Mouse (Mus musculus): ENCODE data around the gene Prss36. TPM values are rescaled to one million over a fixed set of nuclear protein-coding genes. Genes with fewer than 3 reads are reported as not detected.

Gene Prss36
- polyA plus RNA-seq, 1 experiment = 4.4 TPM

GRCm38 (mm10) chr7:127885951-127886350, 60.6 kb downstream of the Prss36 start:
- no peak for DNase-seq (ENCODE audit: low read depth in 1 of 2, low spot score in 2 of 2)
- peaks cover 3% of the 10 kb centered on the region; the same call in 1 of the 2 replicates for H3K4me1 ChIP-seq (ENCODE audit: control insufficient read depth, insufficient read depth, insufficient read length)
- no peak overlapping the region for H3K27ac ChIP-seq (ENCODE audit: insufficient read depth, low read length)
- peaks cover 40% of the 10 kb centered on the region for H3K36me3 ChIP-seq (ENCODE audit: control insufficient read depth, insufficient read depth, low read length)
- WGBS = 57% methylated on average over 6 of the region's 6 CpGs
- no peaks in the 10 kb centered on the region for H3K27me3 ChIP-seq (ENCODE audit: control insufficient read depth, insufficient read depth, low read length)
- no peak overlapping the region for H3K4me3 ChIP-seq (ENCODE audit: extremely low read depth, insufficient read depth, insufficient read length)
- no peak for TF ChIP-seq CTCF (IDR thresholded peaks at IDR 0.05; ENCODE audit: extremely low read depth, insufficient read depth, insufficient read length, insufficient replicate concordance)
- no peak for TF ChIP-seq POLR2A (IDR thresholded peaks at IDR 0.05; ENCODE audit: low read depth, low read length)

Other genes with a start within 250 kb of the Prss36 start
- gene Bcl7c, start 237.8 kb downstream of the Prss36 start, polyA plus RNA-seq (2012; rRNA removed) = 17.7 and 26.1 TPM in 2 replicates
- gene Ctf1, start 234.0 kb downstream of the Prss36 start, polyA plus RNA-seq (2012; rRNA removed) = 0.91 and 1.4 TPM in 2 replicates
- gene Ctf2, start 214.6 kb downstream of the Prss36 start, polyA plus RNA-seq (2012; rRNA removed) = not detected in 2 replicates
- 17.4 and 23.6 TPM in 2 replicates for gene Fbxl19, start 202.2 kb downstream of the Prss36 start, polyA plus RNA-seq (2012; rRNA removed)
- gene Orai3, start 176.9 kb downstream of the Prss36 start, polyA plus RNA-seq (2012; rRNA removed) = 50.3 and 62.9 TPM in 2 replicates
- gene Setd1a, start 170.1 kb downstream of the Prss36 start, polyA plus RNA-seq (2012; rRNA removed) = 13.9 and 14.9 TPM in 2 replicates
- not detected in 2 replicates for gene Gm49388, start 161.1 kb downstream of the Prss36 start, polyA plus RNA-seq (2012; rRNA removed)
- gene Hsd3b7, start 146.1 kb downstream of the Prss36 start, polyA plus RNA-seq (2012; rRNA removed) = 22.7 and 23.6 TPM in 2 replicates
- gene Stx4a, start 122.4 kb downstream of the Prss36 start, polyA plus RNA-seq (2012; rRNA removed) = 54.7 and 66.5 TPM in 2 replicates
- 1.2 and 1.4 TPM in 2 replicates for gene Stx1b, start 122.2 kb downstream of the Prss36 start, polyA plus RNA-seq (2012; rRNA removed)
- 27.2 and 30.7 TPM in 2 replicates for gene Zfp646, start 70.5 kb downstream of the Prss36 start, polyA plus RNA-seq (2012; rRNA removed)
- 8.6 and 10.4 TPM in 2 replicates for gene Zfp668, start 69.9 kb downstream of the Prss36 start, polyA plus RNA-seq (2012; rRNA removed)
- gene Prss53, start 55.8 kb downstream of the Prss36 start, polyA plus RNA-seq (2012; rRNA removed) = 1.4 and 1.7 TPM in 2 replicates
- gene Gm21974, start 51.3 kb downstream of the Prss36 start, polyA plus RNA-seq (2012; rRNA removed) = not detected in 2 replicates
- 46.1 and 61.2 TPM in 2 replicates for gene Vkorc1, start 51.1 kb downstream of the Prss36 start, polyA plus RNA-seq (2012; rRNA removed)
- gene Bckdk, start 42.6 kb downstream of the Prss36 start, polyA plus RNA-seq (2012; rRNA removed) = 59.9 and 70.8 TPM in 2 replicates
- gene Kat8, start 34.2 kb downstream of the Prss36 start, polyA plus RNA-seq (2012; rRNA removed) = 11.3 and 12.2 TPM in 2 replicates
- 3.7 and 4.2 TPM in 2 replicates for gene Prss8, start 16.6 kb downstream of the Prss36 start, polyA plus RNA-seq (2012; rRNA removed)
- 239 and 285 TPM in 2 replicates for gene Fus, start 20.7 kb upstream of the Prss36 start, polyA plus RNA-seq (2012; rRNA removed)
- gene Pycard, start 47.1 kb upstream of the Prss36 start, polyA plus RNA-seq (2012; rRNA removed) = 98.6 and 100 TPM in 2 replicates
- gene Trim72, start 57.2 kb upstream of the Prss36 start, polyA plus RNA-seq (2012; rRNA removed) = 0.19 and 0.33 TPM in 2 replicates
- 11.1 and 26.4 TPM in 2 replicates for gene Itgam, start 115.9 kb upstream of the Prss36 start, polyA plus RNA-seq (2012; rRNA removed)
- 0.40 and 0.61 TPM in 2 replicates for gene Gm49368, start 116.0 kb upstream of the Prss36 start, polyA plus RNA-seq (2012; rRNA removed)
- gene Itgax, start 182.8 kb upstream of the Prss36 start, polyA plus RNA-seq (2012; rRNA removed) = 28.4 and 29.5 TPM in 2 replicates
- 50.9 and 61.3 TPM in 2 replicates for gene Itgad, start 207.7 kb upstream of the Prss36 start, polyA plus RNA-seq (2012; rRNA removed)

Data from spleen, adult 2 months (tissue).